Mouse (Mus musculus) frontal cortex, adult (tissue): ENCODE measurements around the gene Smu1.

Source experiments
- ATAC-seq: cut with Nextera tagmentation; 2 replicates; pipeline ENCODE4 v1.9.2; 2017; ENCODE audit warnings: mild to moderate bottlenecking, moderate library complexity, mixed read lengths; ENCODE audit not compliant: low TSS enrichment

Gene Smu1

GRCm38 (mm10) chr4:40757157-40757779, 455 bp downstream of the Smu1 start:
- peak; percentile 69 for ATAC-seq

GRCm38 (mm10) chr4:40735351-40735750, 22.4 kb downstream of the Smu1 start:
- peak; percentile 13 for ATAC-seq

GRCm38 (mm10) chr4:40731262-40731661, 26.5 kb downstream of the Smu1 start:
- ATAC-seq = no peak

- no peak for ATAC-seq
Observed at GRCm38 (mm10) chr4:40727247-40727646, 30.5 kb downstream of the Smu1 start.

- no peak for ATAC-seq
Observed at GRCm38 (mm10) chr4:40725554-40725953, 32.2 kb downstream of the Smu1 start.

- ATAC-seq = no peak
Observed at GRCm38 (mm10) chr4:40725141-40725540, 32.6 kb downstream of the Smu1 start.

GRCm38 (mm10) chr4:40722687-40723460, 34.8 kb downstream of the Smu1 start:
- ATAC-seq = peak; percentile 75

- peak; percentile 79 for ATAC-seq
Observed at GRCm38 (mm10) chr4:40722011-40722666, 35.6 kb downstream of the Smu1 start, which contains the start of gene Dnaja1. Dnaja1 (plus strand) TSS chr4:40722150.

GRCm38 (mm10) chr4:40720910-40721309, 36.8 kb downstream of the Smu1 start:
- ATAC-seq = no peak

GRCm38 (mm10) chr4:40717141-40717540, 40.6 kb downstream of the Smu1 start:
- ATAC-seq = no peak

- no peak for ATAC-seq
Observed at GRCm38 (mm10) chr4:40703710-40704275, 53.9 kb downstream of the Smu1 start.

GRCm38 (mm10) chr4:40702797-40703709, 54.7 kb downstream of the Smu1 start, which contains the start of gene Aptx:
Aptx (minus strand) TSS chr4:40703194.
- peak; percentile 97 for ATAC-seq

- ATAC-seq = no peak
Observed at GRCm38 (mm10) chr4:40701796-40702195, 55.9 kb downstream of the Smu1 start.

GRCm38 (mm10) chr4:40700216-40700615, 57.5 kb downstream of the Smu1 start:
- no peak for ATAC-seq

GRCm38 (mm10) chr4:40697059-40697458, 60.7 kb downstream of the Smu1 start:
- no peak for ATAC-seq

GRCm38 (mm10) chr4:40691100-40691499, 66.6 kb downstream of the Smu1 start:
- ATAC-seq = no peak
